Mouse (Mus musculus): Measurements from ENCODE around the gene Cpne4. TPM values are rescaled to one million over a fixed set of nuclear protein-coding genes. Genes with fewer than 3 reads are reported as not detected.

The Cpne4 gene
- total and polyA plus RNA-seq, 2 experiments, result not detected

GRCm38 (mm10) chr9:105074851-105075250 is 527.8 kb downstream of the Cpne4 start:
- H3K27me3 ChIP-seq (ENCODE audit: control insufficient read depth, insufficient read depth, low read length), result no peaks in the 10 kb centered on the region
- H3K27ac ChIP-seq (replicated peaks; ENCODE audit: insufficient read depth, low read depth, low read length), result no peak overlapping the region
- 93% methylated on average over 8 of the region's 8 CpGs for WGBS
- H3K4me3 ChIP-seq (ENCODE audit: insufficient read depth, low read depth, low read length), result no peak overlapping the region
- DNase-seq (ENCODE audit: extremely low read depth, low read depth, low spot score), result no peak
- no peaks in the 10 kb centered on the region for H3K4me1 ChIP-seq (ENCODE audit: control insufficient read depth, insufficient read depth, low read length)
- H3K9ac ChIP-seq (ENCODE audit: low read depth, low read length), result no peak overlapping the region
- peaks cover 37% of the 10 kb centered on the region for H3K36me3 ChIP-seq (ENCODE audit: control insufficient read depth, insufficient read depth, low read length)
- no peak for TF ChIP-seq POLR2A (IDR thresholded peaks at IDR 0.05; ENCODE audit: extremely low read depth, insufficient read depth, low read length)
- no peak for TF ChIP-seq CTCF (IDR thresholded peaks at IDR 0.05; ENCODE audit: low read depth, low read length)
- H3K79me2 ChIP-seq (ENCODE audit: control insufficient read depth, insufficient read depth, low read length), result no peaks in the 10 kb centered on the region

GRCm38 (mm10) chr9:105076756-105077424 is 529.8 kb downstream of the Cpne4 start:
- WGBS, result 91% methylated on average over 13 of the region's 13 CpGs
- Histone ChIP-seq H3K9ac (ENCODE audit: low read depth, low read length) (no peak overlapping the region), H3K27me3 (ENCODE audit: control insufficient read depth, insufficient read depth, low read length) (no peaks in the 10 kb centered on the region), H3K27ac (replicated peaks; ENCODE audit: insufficient read depth, low read depth, low read length) (no peak overlapping the region), H3K36me3 (ENCODE audit: control insufficient read depth, insufficient read depth, low read length) (peaks cover 24% of the 10 kb centered on the region), H3K4me1 (ENCODE audit: control insufficient read depth, insufficient read depth, low read length) (no peaks in the 10 kb centered on the region), H3K4me3 (ENCODE audit: insufficient read depth, low read depth, low read length) (no peak overlapping the region), H3K79me2 (ENCODE audit: control insufficient read depth, insufficient read depth, low read length) (no peaks in the 10 kb centered on the region)
- TF ChIP-seq CTCF (IDR thresholded peaks at IDR 0.05; ENCODE audit: low read depth, low read length) (no peak), POLR2A (IDR thresholded peaks at IDR 0.05; ENCODE audit: extremely low read depth, insufficient read depth, low read length) (no peak)
- DNase-seq (ENCODE audit: extremely low read depth, low read depth, low spot score), result no peak

DNA sequence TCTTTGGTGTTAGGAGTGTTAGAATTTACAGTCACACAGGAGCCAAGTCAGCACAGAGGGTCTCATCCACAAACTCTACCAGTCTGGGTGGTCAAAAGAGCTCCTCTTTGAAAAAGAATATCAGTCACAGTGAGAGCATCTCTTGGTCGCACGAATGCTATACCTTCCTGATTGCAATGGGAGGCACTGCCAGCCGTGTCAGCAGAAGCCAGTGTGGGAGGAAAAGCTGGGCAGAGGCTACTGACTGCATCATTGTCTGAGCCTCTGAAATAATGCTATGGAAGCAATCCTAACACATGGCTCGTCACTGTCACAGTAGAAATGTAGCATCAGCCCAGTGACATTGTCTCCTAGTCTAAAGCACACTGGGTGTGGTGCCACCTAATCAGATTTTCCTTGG is 531.4 kb downstream of the Cpne4 start:
- Histone ChIP-seq H3K27ac (replicated peaks; ENCODE audit: insufficient read depth, low read depth, low read length) (no peak overlapping the region), H3K4me1 (ENCODE audit: control insufficient read depth, insufficient read depth, low read length) (no peaks in the 10 kb centered on the region), H3K27me3 (ENCODE audit: control insufficient read depth, insufficient read depth, low read length) (no peaks in the 10 kb centered on the region), H3K36me3 (ENCODE audit: control insufficient read depth, insufficient read depth, low read length) (peaks cover 12% of the 10 kb centered on the region), H3K79me2 (ENCODE audit: control insufficient read depth, insufficient read depth, low read length) (no peaks in the 10 kb centered on the region), H3K4me3 (ENCODE audit: insufficient read depth, low read depth, low read length) (no peak overlapping the region), H3K9ac (ENCODE audit: low read depth, low read length) (no peak overlapping the region)
- 85% methylated on average over 4 of the region's 4 CpGs for WGBS
- no peak for DNase-seq (ENCODE audit: extremely low read depth, low read depth, low spot score)
- no peak for TF ChIP-seq POLR2A (IDR thresholded peaks at IDR 0.05; ENCODE audit: extremely low read depth, insufficient read depth, low read length)
- no peak for TF ChIP-seq CTCF (IDR thresholded peaks at IDR 0.05; ENCODE audit: low read depth, low read length)

DNA sequence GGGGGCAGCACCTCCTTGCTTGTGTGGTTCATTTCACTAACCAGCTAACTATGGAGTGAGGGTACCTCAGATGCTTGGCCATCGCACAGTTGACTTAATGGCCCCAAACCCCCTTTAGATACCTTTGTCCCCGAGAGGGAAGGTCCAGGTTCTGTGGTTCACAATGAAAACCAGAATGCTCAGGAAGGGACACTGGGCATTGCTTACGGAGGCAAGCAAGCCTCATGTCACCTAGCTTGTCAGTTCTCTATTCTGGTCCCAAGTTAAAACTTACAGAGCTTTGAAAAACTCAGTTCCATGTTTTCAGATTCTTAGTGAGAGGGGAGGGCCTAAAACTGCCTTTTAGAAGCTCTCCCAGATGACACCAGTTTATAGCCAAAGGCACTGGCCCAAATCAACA is 533.2 kb downstream of the Cpne4 start:
- Histone ChIP-seq H3K27ac (replicated peaks; ENCODE audit: insufficient read depth, low read depth, low read length) (no peak overlapping the region), H3K4me1 (ENCODE audit: control insufficient read depth, insufficient read depth, low read length) (no peaks in the 10 kb centered on the region), H3K27me3 (ENCODE audit: control insufficient read depth, insufficient read depth, low read length) (no peaks in the 10 kb centered on the region), H3K9ac (ENCODE audit: low read depth, low read length) (no peak overlapping the region), H3K36me3 (ENCODE audit: control insufficient read depth, insufficient read depth, low read length) (peaks cover 7% of the 10 kb centered on the region; the same call in 1 of the 2 replicates), H3K79me2 (ENCODE audit: control insufficient read depth, insufficient read depth, low read length) (no peaks in the 10 kb centered on the region), H3K4me3 (ENCODE audit: insufficient read depth, low read depth, low read length) (no peak overlapping the region)
- TF ChIP-seq CTCF (IDR thresholded peaks at IDR 0.05; ENCODE audit: low read depth, low read length), result no peak
- TF ChIP-seq POLR2A (IDR thresholded peaks at IDR 0.05; ENCODE audit: extremely low read depth, insufficient read depth, low read length), result no peak
- DNase-seq (ENCODE audit: extremely low read depth, low read depth, low spot score), result no peak
- 90% methylated on average over 3 of the region's 3 CpGs for WGBS

Other genes with a start within 250 kb of the Cpne4 start
- gene Acpp, start 209.5 kb upstream of the Cpne4 start, total RNA-seq (2014; rRNA removed), result 1.7 and 3.0 TPM in 2 replicates
- gene Acpp, start 209.5 kb upstream of the Cpne4 start, polyA plus RNA-seq (2012; rRNA removed), result 3.4 and 4.5 TPM in 2 replicates